Mouse (Mus musculus) adrenal gland, postnatal 4 days (tissue): Measurements from ENCODE around the gene Usp47. TPM values are rescaled to one million over a fixed set of nuclear protein-coding genes. Genes with fewer than 3 reads are reported as not detected.

ENCODE experiments used
- DNase-seq, 2 experiments: peaks; one replicate each; pipeline ENCODE4 v3.0.0; 2021 to 2022; ENCODE audit warnings: low spot score in 2 of 2, mixed read lengths in 2 of 2
- total RNA-seq, 2 experiments: library from RNA; stranded (reverse); gene quantifications; 2 replicates each; pipeline ENCODE4 v1.2.3; 2021

Usp47 gene
- total RNA-seq, 2 experiments from 2014 or later, result 80.7 to 82.2 TPM

DNA sequence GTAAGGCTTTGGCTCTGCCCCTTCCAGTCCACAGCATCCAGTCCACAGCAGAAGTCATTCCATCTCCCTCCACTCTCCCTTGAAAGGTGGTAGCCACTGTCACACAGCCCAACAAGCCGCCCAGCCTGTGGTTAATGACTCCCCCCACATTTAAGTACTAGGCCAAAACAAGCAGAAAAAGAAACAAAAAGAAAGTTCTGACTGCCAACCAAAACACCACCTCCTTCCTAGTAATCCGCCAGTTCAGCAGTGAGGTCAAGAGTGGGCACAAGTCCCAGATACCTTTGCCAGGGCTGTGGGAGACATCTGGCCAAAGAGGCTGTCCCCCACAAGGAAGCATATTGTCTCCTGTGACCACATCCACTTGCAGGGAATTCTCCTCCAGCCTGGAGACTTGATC, 124.7 kb downstream of the Usp47 start:
- no peak for DNase-seq

DNA sequence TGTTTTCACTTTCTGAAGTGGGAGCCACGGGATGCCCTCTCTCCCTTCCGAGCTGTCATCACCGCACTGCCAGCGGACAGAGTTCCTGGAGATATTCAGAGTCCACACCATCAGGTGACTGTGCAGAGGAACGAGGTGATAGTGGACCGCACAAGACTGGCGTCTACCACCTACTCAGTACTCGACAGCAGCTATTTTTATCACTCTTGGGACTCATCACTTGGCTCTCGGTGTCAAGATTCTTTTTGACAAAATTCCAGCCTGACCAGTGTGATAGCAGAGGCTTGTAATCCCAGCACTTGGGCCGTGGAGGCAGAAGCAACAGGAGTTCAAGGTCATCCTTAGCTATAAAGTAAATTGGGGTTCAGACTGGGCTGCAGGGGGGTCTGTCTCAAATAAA, 125.8 kb downstream of the Usp47 start:
- no peak for DNase-seq

DNA sequence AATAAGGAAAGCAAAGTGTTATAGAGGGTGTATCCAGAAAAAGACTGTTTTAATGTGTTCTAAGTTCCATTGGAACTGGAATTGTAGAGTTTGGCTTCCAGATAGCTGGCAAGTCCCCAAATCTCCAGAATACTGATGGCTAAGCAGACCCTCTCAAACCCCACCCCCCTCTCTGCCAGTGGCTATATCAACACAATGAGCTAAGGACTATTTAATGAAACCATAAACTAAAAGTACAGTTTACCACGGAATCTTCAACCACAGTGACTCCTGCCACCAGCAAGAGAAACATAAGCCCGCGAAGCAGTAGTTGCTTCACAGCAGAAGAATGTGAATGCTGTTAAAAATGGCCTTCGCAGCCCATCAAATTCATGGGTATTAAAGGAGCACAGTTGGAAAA, 131.1 kb downstream of the Usp47 start:
- no peak for DNase-seq

DNA sequence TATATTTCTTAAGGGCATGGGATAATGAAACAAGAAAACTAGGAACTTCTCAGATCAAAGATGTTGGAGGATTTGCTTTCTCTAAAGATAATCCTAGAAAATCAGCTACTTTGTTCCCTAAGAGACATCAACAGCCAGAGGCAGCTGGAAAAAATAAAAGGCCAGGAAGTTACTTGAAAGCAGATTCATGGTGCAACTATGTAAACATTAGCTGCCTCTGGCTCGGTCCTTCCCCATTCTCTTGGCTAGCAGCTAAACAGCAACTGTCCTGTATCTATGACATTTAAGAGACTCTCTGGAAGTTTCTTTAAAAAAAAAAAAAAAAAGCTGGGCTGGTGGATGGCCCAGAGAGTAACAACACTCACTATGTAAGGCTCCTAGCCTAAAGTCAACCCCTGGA, 131.9 kb downstream of the Usp47 start:
- DNase-seq, result no peak

DNA sequence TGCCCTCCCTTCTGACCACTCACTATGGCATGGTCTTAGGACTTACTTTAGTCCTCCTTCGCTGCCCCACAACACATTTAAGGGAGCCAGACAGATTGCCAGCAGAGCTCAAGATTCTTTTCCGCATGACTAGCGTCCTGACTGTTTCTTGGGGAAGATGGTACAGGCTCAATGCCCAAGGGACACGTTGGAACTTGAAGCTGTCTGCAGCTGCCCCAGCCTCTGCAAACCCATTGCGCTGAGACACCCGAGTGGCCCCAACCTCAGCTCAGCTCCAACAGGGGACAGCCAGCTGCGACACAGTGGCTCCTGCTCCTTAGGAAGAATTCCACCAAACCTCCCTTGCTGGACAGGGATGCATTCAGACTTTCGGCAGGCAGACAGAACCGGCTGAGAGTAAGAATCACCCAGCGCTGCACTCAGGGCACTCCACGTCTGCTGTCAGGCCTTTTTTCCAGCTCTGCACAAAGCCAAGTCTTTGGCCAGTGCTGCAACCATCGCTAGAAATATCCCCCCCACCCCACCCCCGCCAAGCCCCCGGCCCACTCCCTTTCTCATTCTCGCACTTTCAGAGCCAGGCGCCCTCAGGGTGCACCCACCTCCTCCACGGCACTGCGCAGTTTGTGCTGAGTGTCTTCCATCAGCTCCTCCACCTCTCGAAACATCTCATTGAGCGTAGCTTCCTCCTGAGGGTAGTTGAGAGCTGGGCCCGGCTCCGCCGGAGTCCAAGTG, 134.4 kb downstream of the Usp47 start:
- no peak for DNase-seq

DNA sequence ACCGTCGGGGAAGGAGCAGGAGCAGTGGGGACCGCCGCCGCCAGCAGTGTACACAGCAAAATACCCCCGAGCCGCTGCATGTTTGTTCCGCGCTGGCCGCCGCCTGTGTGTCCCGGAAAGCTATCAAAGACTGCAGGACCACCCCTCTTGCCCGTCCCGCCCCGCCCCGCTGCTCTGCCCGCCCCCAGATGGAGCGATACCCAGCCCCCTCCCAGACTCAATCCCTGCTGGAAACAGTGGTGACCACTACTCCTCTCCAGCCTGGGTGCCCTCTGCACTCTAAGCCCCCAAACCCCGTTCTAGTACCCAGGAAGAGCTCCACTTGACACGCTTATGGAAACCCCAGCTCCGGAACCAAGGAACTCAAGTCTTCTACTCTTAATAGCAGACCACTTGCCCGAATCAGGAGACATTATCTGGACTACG, 135.0 kb downstream of the Usp47 start:
- no peak for DNase-seq

DNA sequence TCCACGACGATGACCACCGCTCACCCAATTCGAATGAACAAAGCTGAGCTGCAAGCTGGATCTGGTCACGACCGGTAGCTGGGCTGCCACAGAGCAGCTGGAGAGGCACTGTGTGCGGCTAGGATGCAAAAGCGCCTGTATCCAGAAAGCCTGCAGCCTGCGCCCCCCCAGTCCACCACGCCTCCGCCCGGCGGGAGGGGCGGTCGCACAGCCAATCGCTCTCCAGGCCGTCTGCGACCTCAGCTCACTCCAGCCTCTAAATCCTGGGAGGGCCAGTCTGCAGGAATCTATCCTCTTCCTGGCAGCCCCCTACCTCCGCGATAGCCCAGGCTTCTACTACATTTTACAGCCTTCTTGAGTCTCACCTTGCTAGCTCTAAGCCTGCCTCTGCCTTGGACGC, 135.6 kb downstream of the Usp47 start, which contains the start of gene Dkk3:
Gene Dkk3 (minus strand): TSS at position 116 of the 400 bp plus-strand sequence.
- no peak for DNase-seq

DNA sequence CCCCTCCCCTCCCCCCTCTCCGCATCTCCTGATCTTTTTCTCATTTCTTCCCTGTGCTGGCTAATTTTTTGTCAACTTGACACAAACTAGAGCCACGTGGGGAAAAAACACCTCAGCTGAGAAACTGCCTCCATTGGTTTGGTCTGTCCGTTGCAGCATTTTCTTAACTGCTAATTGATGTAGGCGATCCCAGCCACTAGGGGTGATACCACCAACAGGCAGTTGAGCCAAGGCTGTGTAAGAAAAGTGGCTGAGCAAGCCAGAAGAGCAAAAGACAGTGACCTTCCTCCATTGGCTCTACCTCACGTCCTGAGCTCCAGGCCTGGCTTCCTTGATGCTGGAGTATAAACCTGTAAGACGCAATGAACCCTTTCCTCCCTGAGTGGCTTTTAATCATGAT, 136.5 kb downstream of the Usp47 start:
- DNase-seq, result no peak

Other genes with a start within 250 kb of the Usp47 start
- gene Galnt18, start 243.5 kb upstream of the Usp47 start, total RNA-seq, result 10 to 100 TPM; 27.9 to 33.5 TPM
- gene Dkk3, start 135.6 kb downstream of the Usp47 start, total RNA-seq, result 10 to 100 TPM; 17.3 to 17.7 TPM
- 10 to 100 TPM; 25.2 TPM for gene Mical2, start 202.4 kb downstream of the Usp47 start, total RNA-seq